Mouse (Mus musculus): ENCODE data around the gene Tlx3. TPM values are rescaled to one million over a fixed set of nuclear protein-coding genes. Genes with fewer than 3 reads are reported as not detected.

Tlx3 gene
- polyA plus RNA-seq, 1 experiment = not detected

DNA sequence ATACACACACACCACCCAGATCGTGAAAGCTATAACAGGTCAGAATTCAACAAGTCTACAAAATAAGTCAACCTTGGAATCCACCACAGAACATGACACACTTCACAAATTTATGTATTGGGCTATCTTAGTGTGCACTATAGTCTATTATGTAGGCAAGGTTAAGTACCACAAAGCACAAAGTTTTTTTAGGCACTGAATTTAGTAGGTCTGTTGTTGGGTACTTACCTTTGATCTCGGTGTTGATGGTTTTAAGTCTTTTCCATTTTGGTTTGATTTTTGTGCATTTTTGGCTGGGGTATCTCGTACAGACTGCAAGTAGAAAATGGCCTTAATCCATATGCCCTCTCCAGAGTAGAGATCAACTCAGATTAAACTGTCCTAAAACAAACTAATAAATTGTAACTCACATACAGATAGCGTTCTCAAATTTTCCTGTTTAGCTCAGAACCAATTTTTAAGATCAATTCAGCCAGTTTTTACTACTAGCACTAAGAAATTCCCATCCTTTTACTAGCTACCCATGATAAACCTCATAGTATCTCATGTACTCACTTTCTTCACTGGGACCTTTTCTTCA lies 46.9 kb downstream of the Tlx3 start:
- peaks cover 88% of the 10 kb centered on the region for H3K79me2 ChIP-seq (ENCODE audit: control insufficient read depth, insufficient read depth)
- H3K4me3 ChIP-seq (ENCODE audit: insufficient read depth, poor library complexity, severe bottlenecking) = no peak overlapping the region
- peaks cover 100% of the 10 kb centered on the region for H3K36me3 ChIP-seq (ENCODE audit: control insufficient read depth, insufficient read depth)
- no peak for TF ChIP-seq CTCF (IDR thresholded peaks at IDR 0.05; ENCODE audit: control insufficient read depth, insufficient read depth, insufficient read length)
- TF ChIP-seq CEBPB (IDR thresholded peaks at IDR 0.05; ENCODE audit: low read depth) = no peak
- TF ChIP-seq MYOG (IDR thresholded peaks at IDR 0.05; ENCODE audit: control insufficient read depth, extremely low read depth, insufficient read length) = no peak
- no peaks in the 10 kb centered on the region for H3K27me3 ChIP-seq (ENCODE audit: control insufficient read depth, insufficient read depth, insufficient read length)
- peaks cover 66% of the 10 kb centered on the region for H3K79me3 ChIP-seq (ENCODE audit: low read depth)
- no peak overlapping the region for H3ac ChIP-seq (ENCODE audit: control insufficient read depth, insufficient read length, low read depth)

DNA sequence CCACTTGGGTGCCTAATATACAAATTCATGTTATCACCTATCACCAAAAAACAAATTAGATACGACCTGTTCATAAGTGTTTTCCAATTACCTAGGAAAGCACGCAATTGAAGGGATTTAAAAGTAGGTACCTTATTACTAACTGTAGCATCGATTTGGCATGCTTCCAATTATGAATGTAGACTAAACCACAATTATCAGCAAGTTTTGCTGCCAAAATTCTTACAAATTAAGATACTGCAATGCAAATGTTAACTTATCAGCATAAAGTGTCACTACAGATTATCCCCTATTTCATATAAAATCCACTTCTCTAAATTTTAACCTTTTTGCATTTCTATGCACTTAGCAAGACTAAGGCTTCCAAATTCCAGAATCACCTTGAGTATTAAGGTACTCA lies 48.9 kb downstream of the Tlx3 start:
- peaks cover 67% of the 10 kb centered on the region for H3K79me2 ChIP-seq (ENCODE audit: control insufficient read depth, insufficient read depth)
- peaks cover 46% of the 10 kb centered on the region for H3K79me3 ChIP-seq (ENCODE audit: low read depth)
- TF ChIP-seq USF1 (IDR thresholded peaks at IDR 0.05; ENCODE audit: low read depth) (no peak), MAX (IDR thresholded peaks at IDR 0.05) (no peak), FOSL1 (IDR thresholded peaks at IDR 0.05; ENCODE audit: insufficient read depth, low read length, poor library complexity, severe bottlenecking) (no peak)
- no peaks in the 10 kb centered on the region for H3K27me3 ChIP-seq (ENCODE audit: control insufficient read depth, insufficient read depth, insufficient read length)
- no peak overlapping the region for H3ac ChIP-seq (ENCODE audit: control insufficient read depth, insufficient read length, low read depth)
- H3K4me3 ChIP-seq (ENCODE audit: insufficient read depth, poor library complexity, severe bottlenecking) = no peak overlapping the region
- peaks cover 100% of the 10 kb centered on the region for H3K36me3 ChIP-seq (ENCODE audit: control insufficient read depth, insufficient read depth)

DNA sequence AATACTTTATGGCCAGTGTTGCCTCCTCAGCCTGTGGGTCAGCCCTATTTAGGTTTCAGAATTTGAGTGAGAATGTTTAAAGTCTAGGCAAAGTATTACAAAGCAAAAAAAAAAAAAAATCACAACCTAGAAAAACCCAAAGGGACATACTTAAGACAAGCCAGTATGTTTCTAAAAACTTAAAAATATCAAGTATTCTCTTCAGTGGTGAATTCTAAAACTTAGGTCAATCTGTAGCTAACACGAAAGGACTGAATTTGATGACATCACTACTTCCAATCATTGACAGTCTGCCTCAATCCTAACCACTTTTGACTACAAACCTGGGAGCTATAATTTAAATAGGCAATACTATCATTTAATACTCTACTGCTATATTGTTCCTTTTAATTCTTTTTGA lies 50.4 kb downstream of the Tlx3 start:
- Histone ChIP-seq H3K36me3 (ENCODE audit: control insufficient read depth, insufficient read depth) (peaks cover 89% of the 10 kb centered on the region), H3ac (ENCODE audit: control insufficient read depth, insufficient read length, low read depth) (no peak overlapping the region), H3K4me3 (ENCODE audit: insufficient read depth, poor library complexity, severe bottlenecking) (no peak overlapping the region), H3K79me2 (ENCODE audit: control insufficient read depth, insufficient read depth) (peaks cover 52% of the 10 kb centered on the region), H3K79me3 (ENCODE audit: low read depth) (peaks cover 31% of the 10 kb centered on the region), H3K27me3 (ENCODE audit: control insufficient read depth, insufficient read depth, insufficient read length) (no peaks in the 10 kb centered on the region)
- TF ChIP-seq CTCF (IDR thresholded peaks at IDR 0.05; ENCODE audit: control insufficient read depth, insufficient read depth, insufficient read length) (no peak), FOSL1 (IDR thresholded peaks at IDR 0.05; ENCODE audit: insufficient read depth, low read length, poor library complexity, severe bottlenecking) (no peak), MAX (IDR thresholded peaks at IDR 0.05) (no peak), MYOG (IDR thresholded peaks at IDR 0.05; ENCODE audit: control insufficient read depth, extremely low read depth, insufficient read length) (no peak), CEBPB (IDR thresholded peaks at IDR 0.05; ENCODE audit: low read depth) (no peak), MYOD1 (IDR thresholded peaks at IDR 0.05; ENCODE audit: control insufficient read depth, insufficient read length, low read depth) (no peak), USF1 (IDR thresholded peaks at IDR 0.05; ENCODE audit: low read depth) (no peak)

DNA sequence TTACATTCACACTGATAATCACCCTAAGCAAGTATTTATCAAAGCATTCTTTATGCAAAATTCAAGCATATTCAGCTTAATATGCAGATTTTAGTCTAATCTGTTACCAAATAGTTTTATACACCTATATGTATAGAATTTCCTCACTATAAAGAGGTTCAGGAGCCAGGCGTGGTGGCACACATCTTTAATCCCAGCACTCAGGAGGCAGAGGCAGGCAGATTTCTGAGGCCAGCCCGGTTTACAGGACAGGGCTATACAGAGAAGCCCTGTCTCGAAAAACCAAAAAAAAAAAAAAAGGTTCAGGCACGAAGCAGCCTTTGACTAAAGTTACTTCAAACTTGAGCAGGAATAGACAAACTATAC lies 51.6 kb downstream of the Tlx3 start:
- TF ChIP-seq MAX (IDR thresholded peaks at IDR 0.05) = no peak
- TF ChIP-seq CTCF (IDR thresholded peaks at IDR 0.05; ENCODE audit: control insufficient read depth, insufficient read depth, insufficient read length) = no peak
- no peak for TF ChIP-seq CEBPB (IDR thresholded peaks at IDR 0.05; ENCODE audit: low read depth)
- TF ChIP-seq MYOG (IDR thresholded peaks at IDR 0.05; ENCODE audit: control insufficient read depth, extremely low read depth, insufficient read length) = no peak
- no peak for TF ChIP-seq MYOD1 (IDR thresholded peaks at IDR 0.05; ENCODE audit: control insufficient read depth, insufficient read length, low read depth)
- TF ChIP-seq FOSL1 (IDR thresholded peaks at IDR 0.05; ENCODE audit: insufficient read depth, low read length, poor library complexity, severe bottlenecking) = no peak
- TF ChIP-seq USF1 (IDR thresholded peaks at IDR 0.05; ENCODE audit: low read depth) = no peak
- Histone ChIP-seq H3K79me3 (ENCODE audit: low read depth) (peaks cover 19% of the 10 kb centered on the region), H3K36me3 (ENCODE audit: control insufficient read depth, insufficient read depth) (peaks cover 77% of the 10 kb centered on the region), H3K79me2 (ENCODE audit: control insufficient read depth, insufficient read depth) (peaks cover 40% of the 10 kb centered on the region), H3K4me3 (ENCODE audit: insufficient read depth, poor library complexity, severe bottlenecking) (no peak overlapping the region), H3K27me3 (ENCODE audit: control insufficient read depth, insufficient read depth, insufficient read length) (no peaks in the 10 kb centered on the region), H3ac (ENCODE audit: control insufficient read depth, insufficient read length, low read depth) (no peak overlapping the region)

DNA sequence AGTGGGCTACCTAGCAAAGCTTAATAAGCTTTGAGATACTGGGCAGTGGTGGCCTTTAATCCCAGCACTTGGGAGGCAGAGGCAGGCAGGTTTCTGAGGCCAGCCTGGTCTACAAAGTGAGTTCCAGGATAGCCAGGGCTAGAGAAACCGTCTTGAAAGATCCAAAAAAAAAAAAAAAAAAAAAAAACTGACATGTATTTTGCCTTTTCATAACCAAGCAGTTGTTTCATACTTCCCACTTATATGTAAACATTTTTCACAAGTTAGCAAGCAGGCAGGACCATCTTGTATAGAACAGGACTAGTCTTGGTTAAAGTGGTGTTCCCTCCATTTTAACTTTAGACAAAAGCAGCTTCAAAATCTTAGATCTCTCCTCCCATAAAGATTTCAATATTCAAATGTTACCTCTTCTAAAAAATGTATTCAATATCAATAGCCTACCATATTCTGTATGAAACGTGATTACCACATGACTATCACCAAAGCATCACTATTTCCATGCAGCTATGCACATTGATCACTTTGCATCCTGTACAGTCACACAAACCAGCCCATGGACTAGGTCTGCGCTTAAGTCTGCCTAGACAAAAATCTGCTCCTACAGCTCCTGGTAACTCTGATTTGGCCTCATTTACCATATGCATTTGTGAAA lies 52.1 kb downstream of the Tlx3 start:
- H3K4me3 ChIP-seq (ENCODE audit: insufficient read depth, poor library complexity, severe bottlenecking) = no peak overlapping the region
- peaks cover 35% of the 10 kb centered on the region for H3K79me2 ChIP-seq (ENCODE audit: control insufficient read depth, insufficient read depth)
- H3ac ChIP-seq (ENCODE audit: control insufficient read depth, insufficient read length, low read depth) = no peak overlapping the region
- H3K27me3 ChIP-seq (ENCODE audit: control insufficient read depth, insufficient read depth, insufficient read length) = no peaks in the 10 kb centered on the region
- H3K36me3 ChIP-seq (ENCODE audit: control insufficient read depth, insufficient read depth) = peaks cover 72% of the 10 kb centered on the region
- peaks cover 14% of the 10 kb centered on the region for H3K79me3 ChIP-seq (ENCODE audit: low read depth)
- TF ChIP-seq MAX (IDR thresholded peaks at IDR 0.05) = no peak
- TF ChIP-seq FOSL1 (IDR thresholded peaks at IDR 0.05; ENCODE audit: insufficient read depth, low read length, poor library complexity, severe bottlenecking) = no peak
- no peak for TF ChIP-seq MYOG (IDR thresholded peaks at IDR 0.05; ENCODE audit: control insufficient read depth, extremely low read depth, insufficient read length)
- no peak for TF ChIP-seq CTCF (IDR thresholded peaks at IDR 0.05; ENCODE audit: control insufficient read depth, insufficient read depth, insufficient read length)
- no peak for TF ChIP-seq MYOD1 (IDR thresholded peaks at IDR 0.05; ENCODE audit: control insufficient read depth, insufficient read length, low read depth)
- no peak for TF ChIP-seq USF1 (IDR thresholded peaks at IDR 0.05; ENCODE audit: low read depth)
- TF ChIP-seq CEBPB (IDR thresholded peaks at IDR 0.05; ENCODE audit: low read depth) = no peak

Other genes with a start within 250 kb of the Tlx3 start
- gene Fgf18, start 56.2 kb downstream of the Tlx3 start, polyA plus RNA-seq (2012; fragmentation: generic; extraction: Trizol) = 0.12 TPM
- 702 TPM for gene Npm1, start 40.4 kb downstream of the Tlx3 start, polyA plus RNA-seq (2012; fragmentation: generic; extraction: Trizol)
- gene Gm12117, start 73.1 kb upstream of the Tlx3 start, polyA plus RNA-seq (2012; fragmentation: generic; extraction: Trizol) = not detected